Mouse (Mus musculus) liver, adult 2 months (tissue): ENCODE measurements around the gene Gas2l1.

ENCODE experiments used
- CTCF ChIP-seq: fragments of 200-500 bp; IDR thresholded peaks from 2 replicates; pipeline ENCODE4 v1.5.1; 2011; ENCODE audit warnings: low read depth, low read length, control low read depth
- POLR2A ChIP-seq: fragments of 200-500 bp; IDR thresholded peaks from 2 replicates; pipeline ENCODE4 v1.6.1; 2011; ENCODE audit warnings: low read length, control low read depth; ENCODE audit not compliant: insufficient read depth; ENCODE audit errors: extremely low read depth

GRCm38 (mm10) chr11:5102384-5102783, 37.3 kb upstream of the Gas2l1 start:
- TF ChIP-seq CTCF (no peak), POLR2A (no peak)
